Mouse (Mus musculus): ENCODE measurements around the gene Pkdrej.
"Not testable (repeated sequence)": the region's sequence is repeated elsewhere in the genome, so short reads cannot be mapped to it uniquely, and the experiment has no call there.

The Pkdrej gene

DNA sequence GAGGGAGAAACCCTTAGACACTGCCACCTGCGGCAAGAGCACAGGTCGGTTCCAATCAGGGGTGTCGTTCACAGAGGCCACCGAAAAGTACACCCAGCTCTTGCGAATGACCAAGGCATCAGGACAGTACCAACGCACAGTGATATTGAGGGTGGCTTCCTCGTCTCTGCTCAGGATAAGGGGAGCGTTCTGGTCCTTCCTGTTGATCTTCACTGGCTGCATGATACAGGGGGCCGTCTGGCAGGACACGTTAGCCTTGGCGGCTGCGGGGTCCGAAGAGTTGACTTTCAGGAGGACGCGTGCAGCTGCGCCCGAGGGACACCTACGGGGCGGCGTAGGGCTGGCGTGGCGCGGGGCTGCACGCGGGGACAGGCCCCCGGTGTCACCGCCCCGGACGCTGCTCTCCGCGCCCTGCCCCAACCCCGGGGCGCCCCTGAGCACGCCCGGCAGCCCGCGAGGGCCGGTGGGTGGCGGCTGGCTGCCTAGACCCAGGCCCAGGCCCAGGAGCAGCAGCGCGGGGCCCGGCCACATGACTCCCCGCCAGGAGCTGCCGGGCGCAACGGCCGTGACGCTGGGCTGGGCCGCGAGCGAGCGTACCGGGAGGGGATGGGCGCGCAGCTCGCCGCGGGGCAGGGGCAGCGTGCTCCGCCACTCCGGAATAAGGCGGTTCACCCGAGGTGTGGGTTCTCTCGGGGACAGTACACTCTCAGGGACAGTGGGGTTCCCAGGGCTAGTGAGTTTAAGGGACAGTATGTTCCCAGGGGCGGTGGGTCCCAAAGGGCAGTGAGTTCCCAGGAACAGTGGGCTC is at the start of gene Pkdrej:
Gene Pkdrej, minus strand, starts transcription at position 532 of the 808 bp plus-strand sequence.
- no peak for DNase-seq (ENCODE audit: low read depth in 2 of 2, low spot score in 2 of 2)

DNA sequence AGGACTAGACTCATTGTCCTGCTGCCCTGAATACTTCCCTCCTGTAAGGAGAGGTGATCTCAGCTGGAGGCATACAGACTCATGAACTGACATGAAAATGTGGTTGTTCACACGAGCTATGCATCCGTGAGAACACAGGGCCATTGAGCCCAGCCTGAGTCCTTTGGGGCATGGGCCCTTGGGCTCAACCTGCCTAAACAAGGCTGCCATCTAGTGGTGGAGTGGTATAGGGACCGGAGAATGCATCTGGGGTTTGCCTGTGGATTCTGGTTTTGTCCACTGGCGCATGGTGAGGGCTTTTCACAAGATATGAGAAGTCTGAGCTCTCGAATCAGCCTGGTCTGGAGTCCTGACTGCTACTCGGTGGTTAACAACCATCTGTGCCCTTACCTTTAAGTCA is 46.2 kb upstream of the Pkdrej start:
- peak; percentile 67 to 74 for DNase-seq (ENCODE audit: low read depth in 2 of 2, low spot score in 2 of 2)

DNA sequence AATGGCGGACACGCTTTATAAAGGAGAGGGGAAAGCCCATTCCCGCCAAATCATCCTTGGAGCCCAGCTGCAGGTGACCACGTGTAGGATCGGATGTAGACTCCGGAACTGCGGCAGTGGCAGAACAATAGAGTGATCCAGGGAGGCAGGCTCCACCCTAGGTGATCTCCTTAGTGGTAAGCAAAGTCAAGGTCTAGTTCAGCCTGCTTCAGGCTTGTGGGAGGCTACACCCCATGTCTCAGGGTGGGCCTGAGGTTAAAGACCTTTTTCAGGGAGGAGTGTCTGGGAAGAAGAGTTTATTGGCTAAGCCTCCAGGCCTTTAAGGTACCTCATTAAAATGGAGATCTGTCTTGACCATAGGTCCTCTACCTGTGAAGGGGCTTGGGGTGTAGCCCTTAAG is 44.4 kb upstream of the Pkdrej start:
- not testable (repeated sequence) for DNase-seq (ENCODE audit: low read depth in 2 of 2, low spot score in 2 of 2)

DNA sequence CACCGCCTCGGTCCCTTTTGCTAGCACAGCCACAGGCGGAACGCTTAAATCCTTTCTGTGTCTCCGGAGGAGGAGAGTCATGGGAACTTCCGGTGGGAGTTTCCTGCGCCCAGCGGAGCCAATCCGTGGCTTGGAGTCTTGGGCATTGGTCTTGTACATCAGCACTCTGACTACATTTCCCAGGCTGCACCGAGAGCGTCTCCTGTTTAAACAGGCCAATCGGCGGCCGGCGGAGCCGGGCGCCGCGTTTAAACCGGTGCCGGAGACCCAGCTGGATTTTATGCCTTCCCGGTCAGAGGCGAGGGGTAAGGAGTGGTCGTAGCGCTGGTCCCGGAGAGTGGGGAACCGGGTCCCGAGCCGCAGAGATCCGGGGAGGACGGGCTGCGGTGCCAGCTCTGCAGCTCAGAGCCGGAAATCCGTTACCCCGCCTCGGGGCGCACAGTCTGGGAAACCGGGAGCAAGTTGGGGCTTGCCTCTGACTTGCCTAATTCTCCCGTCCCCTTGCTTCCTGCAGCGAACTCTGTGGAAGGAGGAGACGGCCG is 38.0 kb upstream of the Pkdrej start, which contains the start of gene Gtse1:
Gene Gtse1, plus strand, starts transcription at position 256 of the 542 bp plus-strand sequence.
- DNase-seq (ENCODE audit: low read depth in 2 of 2, low spot score in 2 of 2), result peak; percentile 89 to 91

DNA sequence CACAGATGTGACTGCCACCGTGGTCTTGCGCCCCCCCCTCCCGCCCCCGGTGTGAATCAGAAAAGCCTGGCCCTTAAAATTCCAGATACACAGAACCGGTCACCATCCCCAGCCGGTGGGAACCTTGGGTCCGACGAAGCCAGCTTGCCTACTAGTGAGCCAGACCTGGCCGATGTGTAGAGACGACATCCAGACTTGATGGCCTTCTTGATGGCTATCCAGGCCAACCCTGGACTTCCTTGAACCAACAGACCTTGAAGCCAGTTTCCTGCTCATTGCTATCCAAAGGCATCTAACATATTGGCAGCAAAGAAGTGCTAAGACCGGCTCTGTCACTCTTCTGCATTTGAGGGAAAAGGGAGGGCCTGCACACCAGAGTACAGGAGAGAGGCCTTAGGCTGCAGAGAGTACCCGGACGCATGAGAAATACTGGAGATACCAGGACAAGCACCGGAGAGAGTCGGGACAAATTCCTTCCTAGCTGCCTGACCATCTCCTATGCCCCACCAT is 37.5 kb upstream of the Pkdrej start:
- DNase-seq (ENCODE audit: low read depth in 2 of 2, low spot score in 2 of 2), result no peak

DNA sequence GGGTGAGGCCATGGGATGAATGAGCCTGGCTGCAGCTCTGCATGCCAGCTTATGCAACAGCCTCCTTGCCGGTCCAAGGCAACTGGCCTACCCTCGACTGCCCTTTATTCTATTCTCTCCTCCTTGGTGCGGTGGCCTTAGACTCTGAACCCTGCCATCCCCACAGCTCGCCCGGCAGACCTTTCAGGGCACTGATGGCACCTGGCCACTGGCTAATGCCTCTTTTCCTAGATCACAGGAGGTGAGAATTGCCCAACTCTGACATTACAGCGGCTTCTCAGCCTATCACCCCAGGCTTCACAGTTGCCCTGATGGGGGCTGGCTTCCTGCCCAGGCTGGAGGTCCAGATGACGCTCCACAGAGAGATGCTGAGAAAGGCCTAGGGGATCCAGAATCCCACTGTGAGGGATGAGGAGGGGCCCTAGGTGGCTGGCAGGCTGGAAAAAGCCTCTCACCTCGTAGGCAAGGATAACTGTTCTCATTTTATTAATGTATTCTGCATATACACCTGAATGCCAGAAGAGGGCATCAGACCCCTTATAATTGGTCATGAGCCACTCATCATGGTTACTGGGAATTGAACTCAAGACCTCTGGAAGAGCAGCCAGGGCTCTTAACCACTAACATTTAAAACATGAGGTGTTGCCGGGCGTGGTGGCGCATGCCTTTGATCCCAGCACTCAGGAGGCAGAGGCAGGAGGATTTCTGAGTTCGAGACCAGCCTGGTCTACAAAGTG is 30.3 kb upstream of the Pkdrej start:
- no peak for DNase-seq (ENCODE audit: low read depth in 2 of 2, low spot score in 2 of 2)

DNA sequence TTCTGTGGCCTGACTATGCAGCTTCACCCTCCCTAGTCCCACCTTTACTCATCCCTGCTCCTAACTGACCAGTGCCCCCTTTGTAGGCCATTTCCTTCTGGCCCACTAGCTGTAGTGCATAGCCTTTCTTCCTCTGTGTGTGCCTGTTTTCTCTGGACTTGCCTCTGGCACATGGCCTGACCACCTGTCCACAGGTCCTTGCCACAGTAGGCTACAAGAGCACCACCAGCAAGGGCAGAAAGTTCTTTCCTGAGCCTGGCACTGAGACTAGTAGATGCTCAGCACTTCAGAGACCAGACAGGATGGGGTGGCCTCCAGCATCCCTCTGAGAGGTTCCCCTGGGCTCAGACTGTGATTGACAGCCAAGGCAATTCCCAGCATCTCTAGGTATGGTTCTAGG is 23.5 kb upstream of the Pkdrej start:
- DNase-seq (ENCODE audit: low read depth in 2 of 2, low spot score in 2 of 2), result no peak

DNA sequence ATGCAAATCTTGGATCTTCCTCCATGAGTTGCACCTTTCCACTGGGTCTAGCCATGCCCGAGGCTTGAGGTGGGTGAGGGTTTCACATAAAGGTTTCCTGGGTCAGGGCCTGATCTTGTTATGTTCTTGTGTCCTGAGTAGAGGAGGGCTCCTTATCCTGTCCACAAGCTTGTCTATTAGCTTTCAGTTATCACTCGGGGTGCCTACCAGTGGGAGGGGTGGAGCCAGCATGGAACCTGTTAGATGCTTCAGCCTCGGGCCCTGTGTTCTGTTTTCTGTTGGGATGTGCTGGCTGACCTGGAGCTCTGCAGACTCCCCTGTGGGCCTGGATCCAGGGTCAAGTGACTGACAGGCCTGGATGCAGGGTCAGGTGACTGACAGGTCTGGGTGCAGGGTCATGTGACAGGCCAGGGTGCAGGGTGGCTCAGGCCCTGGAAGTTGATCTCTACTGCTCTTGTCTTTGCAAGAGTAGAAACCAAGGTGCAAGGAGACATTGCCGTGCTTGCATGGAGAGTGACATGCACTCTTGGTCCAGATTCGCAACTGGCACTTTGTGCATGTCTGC is 20.3 kb upstream of the Pkdrej start:
- no peak for DNase-seq (ENCODE audit: low read depth in 2 of 2, low spot score in 2 of 2)

DNA sequence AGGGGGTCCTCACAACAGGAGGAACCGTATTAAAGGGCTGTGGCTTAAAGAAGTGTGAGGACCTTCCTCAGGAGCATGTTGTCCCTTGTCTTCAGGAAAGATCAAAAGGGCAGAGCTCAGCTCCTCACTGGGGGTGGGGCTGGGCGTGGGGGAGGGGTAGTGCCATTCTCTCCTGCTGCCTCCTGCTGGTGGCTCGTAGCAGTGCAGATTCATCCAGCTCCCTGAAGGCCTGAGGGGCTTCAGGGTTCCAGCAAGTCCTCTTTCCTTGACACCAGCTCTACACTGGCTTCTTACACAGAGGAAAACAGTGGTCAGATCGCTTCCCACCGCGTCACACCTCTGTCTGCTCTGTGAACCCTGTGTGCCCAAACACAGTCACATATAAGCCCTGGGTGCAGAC is 19.4 kb upstream of the Pkdrej start:
- peak in 1 of 2 experiments; percentile 21 for DNase-seq (ENCODE audit: low read depth in 2 of 2, low spot score in 2 of 2)

DNA sequence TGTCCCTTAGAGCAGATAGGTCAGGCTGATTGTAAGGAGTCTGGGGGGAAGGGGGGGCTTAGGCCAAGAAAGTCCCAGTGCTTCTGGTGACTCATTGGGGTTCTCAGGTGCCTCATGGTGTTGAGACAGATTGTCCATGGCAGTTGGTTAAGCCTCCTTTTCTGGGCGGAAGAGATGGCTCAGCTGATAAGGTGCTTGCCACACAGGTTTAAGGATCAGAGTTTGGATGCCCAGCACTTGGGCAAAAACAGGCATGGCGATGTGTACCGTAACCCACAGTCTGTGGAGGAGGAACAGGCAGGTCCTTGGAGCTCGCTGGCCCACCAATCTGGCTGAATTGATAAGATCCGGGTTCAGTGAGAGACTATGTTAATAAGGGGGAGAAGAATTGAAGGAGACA is 15.4 kb upstream of the Pkdrej start:
- no peak for DNase-seq (ENCODE audit: low read depth in 2 of 2, low spot score in 2 of 2)

DNA sequence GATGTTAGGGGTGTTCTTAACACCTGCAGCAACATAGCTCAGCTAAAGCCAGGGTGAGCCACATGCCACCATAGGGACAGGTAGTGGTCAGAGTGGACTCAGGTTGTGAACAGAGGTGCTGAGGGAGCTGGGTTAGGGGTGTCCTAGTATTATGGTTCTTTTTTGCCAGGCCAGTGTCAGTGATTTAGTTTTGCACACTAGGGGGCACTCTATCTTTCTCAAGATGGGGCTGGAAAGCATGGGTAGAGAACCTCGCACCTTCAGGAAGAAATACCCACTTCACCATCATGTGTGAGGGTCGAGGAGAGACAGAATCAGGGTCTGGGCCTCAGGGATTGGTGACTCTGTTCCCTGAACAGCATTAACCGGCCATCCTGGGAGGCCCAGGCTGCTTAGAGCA is 13.8 kb upstream of the Pkdrej start:
- DNase-seq (ENCODE audit: low read depth in 2 of 2, low spot score in 2 of 2), result no peak

DNA sequence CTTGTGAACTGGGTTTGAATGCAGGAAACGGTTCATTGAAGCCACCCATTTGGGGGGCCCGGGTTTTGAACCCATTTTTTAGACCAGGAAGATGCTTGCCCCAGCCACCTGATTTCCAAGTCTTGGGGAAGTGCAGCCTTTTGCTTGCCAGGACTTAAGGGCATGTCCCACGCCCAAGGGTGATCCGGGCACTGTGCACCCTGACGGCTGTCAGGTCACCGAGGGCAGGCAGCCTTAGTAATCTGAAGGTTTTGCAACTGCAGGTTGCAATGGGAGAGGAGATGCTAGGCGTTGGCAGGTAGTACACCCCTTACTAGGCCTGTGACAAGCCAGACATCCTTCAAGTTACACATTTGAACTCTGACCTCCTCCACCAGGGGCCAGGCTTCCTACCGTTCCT is 11.1 kb upstream of the Pkdrej start:
- no peak for DNase-seq (ENCODE audit: low read depth in 2 of 2, low spot score in 2 of 2)

DNA sequence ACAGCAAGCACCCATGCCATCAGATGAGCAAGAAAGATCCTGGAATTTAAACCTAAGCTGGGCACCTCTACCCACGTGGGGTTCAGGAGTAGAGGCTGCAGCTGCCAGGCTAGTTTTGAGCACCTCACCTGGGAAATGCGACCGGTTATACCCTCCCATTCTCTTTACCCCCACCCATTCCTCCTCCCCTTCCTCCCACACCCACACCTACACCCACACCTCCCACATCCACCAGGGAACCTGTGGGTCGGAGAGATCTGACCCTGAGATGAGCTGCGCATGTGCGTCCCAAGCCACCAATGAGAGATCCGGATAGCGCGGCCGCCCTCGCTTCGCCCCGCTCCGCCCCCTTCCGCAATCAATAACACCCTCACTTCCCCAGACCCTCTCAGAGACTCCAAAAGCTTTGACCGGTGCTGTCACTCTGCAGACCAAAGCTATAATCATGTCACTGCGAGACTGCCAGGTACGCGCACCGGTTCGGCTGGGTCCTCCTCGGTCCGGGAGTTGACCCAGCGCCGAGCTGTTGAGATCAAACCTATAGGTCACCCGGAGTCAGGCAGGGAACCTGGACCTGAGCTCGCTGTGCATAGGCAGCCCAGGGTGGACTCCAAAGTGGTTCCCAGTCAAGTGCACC is 10.5 kb upstream of the Pkdrej start, which contains the start of gene Ttc38:
Gene Ttc38, plus strand, starts transcription at position 353 of the 637 bp plus-strand sequence.
- DNase-seq (ENCODE audit: low read depth in 2 of 2, low spot score in 2 of 2), result peak; percentile 45 to 54

DNA sequence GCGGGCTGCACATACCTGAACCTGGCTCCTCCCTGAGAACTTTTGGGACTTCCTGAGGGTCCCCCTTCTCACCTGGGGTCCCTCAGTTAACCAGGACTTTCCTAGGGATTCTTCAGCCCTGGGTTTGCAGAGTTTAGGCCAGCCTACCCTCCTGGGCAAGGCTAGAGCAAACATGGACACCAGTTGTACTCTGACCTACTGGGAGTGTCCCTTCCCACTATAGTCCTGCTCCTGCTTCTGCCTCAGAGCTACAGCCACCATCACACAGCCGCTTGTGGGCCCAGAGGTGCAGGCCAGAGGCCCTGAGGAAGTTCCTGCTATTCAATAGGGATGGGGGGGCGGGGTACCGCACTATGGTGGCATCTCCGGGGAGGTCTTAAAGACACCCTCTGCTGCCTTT is 7.9 kb upstream of the Pkdrej start:
- DNase-seq (ENCODE audit: low read depth in 2 of 2, low spot score in 2 of 2), result no peak

DNA sequence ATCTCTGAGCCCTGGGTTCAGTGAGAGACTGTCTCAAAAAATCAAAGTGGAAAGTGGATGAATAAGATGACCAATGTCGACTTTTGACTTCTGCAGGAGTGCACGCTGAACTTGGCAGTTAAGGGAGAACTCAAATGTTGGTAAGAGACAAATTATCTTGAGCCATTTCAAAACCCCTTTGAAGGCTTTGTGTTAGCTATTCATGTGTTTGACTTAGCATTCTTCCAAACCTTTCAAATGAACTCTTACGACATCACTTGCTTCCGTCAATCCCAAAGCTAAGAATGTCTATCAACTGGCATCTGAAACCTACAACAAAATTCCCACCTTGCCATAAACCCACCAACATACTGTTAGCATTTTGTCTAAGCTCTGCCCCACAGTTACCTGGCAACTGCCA is 6.5 kb upstream of the Pkdrej start:
- no peak for DNase-seq (ENCODE audit: low read depth in 2 of 2, low spot score in 2 of 2)

DNA sequence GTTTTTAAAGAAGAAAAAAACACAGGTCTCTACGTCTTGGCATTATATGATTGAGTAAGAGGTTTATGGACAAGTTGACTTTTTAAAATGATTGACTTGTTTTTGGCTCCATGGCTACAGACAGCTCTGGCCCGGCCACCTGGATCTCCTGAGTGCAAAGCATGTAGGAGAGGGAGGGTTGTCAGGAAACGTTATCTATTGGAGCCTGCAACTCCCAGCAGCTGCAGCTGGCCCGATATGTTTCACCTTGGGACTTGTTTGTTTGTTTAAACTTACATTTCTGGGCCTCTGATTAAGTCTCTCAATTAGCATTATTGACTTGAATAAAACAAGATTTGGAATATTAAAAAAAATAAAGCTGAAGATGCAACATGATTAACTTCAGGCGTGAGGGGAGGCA is 5.1 kb upstream of the Pkdrej start:
- no peak for DNase-seq (ENCODE audit: low read depth in 2 of 2, low spot score in 2 of 2)

DNA sequence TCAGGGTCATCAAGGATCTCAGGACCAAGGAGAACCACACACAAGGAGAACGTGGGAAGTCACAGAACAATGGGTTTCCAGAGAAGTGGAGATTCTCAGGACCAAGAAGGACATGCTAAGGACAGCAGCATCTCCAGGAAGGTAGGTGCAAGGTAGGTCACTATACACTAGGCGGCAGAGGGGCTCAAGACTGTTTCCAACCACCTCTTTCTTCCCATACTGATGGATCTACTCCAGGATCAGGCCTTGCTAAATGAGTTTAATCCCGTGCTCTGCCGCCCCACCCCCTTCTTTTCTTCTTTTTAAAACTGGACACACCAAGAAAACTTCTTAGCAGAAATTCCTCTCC is 451 bp upstream of the Pkdrej start:
- DNase-seq (ENCODE audit: low read depth in 2 of 2, low spot score in 2 of 2), result no peak

DNA sequence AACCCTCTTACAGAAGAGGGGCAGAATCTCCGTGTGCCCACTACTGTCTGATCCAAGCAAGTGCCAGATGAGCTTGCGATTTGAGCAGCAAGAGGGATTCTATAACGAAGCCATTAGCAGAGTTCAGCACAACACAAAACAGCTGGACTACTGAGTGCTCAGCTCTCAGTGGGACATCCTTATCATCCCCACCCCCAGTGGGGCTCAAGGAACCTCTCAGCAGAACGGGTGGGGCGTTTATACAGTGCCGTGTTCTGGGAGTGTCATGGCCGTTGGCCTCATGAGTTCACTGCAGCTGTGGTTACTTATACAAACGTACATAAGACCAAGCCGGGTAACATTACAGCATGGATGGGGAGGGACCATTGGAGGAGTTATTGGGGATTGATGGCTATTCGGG is 8.1 kb downstream of the Pkdrej start:
- DNase-seq (ENCODE audit: low read depth in 2 of 2, low spot score in 2 of 2), result no peak

DNA sequence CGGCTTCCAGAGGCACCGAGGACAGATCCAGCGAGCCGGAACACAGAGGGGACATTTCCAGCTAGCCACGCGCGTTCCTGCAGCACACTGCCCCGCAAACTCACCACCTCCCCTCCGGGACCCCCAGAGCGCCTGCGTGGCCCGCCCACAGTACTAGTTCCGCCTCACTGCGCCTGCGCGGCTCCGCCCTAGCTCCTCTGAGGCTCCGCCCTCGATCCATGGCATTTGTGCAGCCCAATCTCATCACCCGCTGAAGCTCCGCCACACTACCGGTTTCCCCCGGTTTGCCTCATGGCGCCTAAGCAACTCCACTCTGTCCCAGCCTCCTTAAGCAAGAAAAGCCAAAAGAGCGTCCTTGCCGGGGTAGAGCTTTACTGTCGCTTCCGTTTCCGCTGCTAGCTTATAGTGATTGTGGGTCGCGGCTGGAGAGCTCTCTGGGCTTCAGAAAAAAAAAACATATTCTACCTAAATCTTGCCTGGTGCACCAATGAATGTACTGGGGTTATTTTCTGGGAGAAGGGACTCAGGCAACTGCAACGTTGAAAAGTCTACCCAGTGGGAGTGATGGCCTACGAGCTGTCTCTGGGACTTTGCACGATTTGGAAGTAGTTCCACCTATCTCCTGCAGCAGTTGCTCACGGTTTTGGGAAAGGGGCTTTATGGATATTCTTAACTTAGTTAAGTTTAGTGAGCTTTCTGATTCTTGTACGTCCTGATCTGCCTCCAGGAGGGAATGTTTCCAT is 9.8 kb downstream of the Pkdrej start, which contains the start of gene Cdpf1:
Gene Cdpf1, minus strand, starts transcription at position 163 of the 743 bp plus-strand sequence.
- peak; percentile 98 to 100 for DNase-seq (ENCODE audit: low read depth in 2 of 2, low spot score in 2 of 2)

DNA sequence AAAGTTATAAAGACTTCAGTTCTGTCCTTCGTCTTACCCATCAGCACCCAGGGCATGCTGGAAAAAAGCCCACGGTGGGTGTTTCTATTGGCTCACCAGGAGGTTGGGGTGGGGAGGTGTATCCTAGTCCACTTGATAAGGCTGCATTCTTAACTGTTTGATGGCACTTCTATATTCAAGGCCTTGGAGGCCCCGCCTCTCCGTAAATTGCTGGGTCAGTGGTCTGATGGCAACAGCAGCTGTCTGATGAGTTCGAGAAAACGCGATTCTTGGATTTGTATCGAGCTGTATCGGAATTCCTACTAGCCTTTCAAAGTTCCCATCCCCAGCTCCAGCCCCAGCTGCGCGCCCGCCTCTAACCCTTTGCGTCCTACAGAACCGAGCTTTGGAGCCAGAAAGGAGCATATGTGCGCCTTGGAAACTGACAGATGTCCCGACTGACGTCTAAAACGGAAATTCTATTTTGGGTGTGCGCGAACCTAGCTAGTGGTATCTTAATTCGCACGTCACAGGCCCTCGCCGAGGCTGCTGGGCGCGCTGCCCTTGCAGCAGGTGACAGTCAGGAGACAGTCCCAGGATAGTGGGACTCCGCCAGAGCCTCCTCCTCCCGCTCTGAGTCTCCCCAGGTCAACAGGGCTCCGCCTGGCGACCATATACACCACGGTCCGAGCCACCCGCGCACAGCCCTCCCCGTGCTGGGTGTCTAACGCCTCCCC is 10.6 kb downstream of the Pkdrej start:
- DNase-seq (ENCODE audit: low read depth in 2 of 2, low spot score in 2 of 2), result peak; percentile 41 to 59

All from CD8-positive naive resting alpha-beta T cell, adult 2 months (primary cell).